Mouse (Mus musculus) stomach, embryonic 14.5 days (tissue): Measurements from ENCODE around the gene Ttc7b. TPM values are rescaled to one million over a fixed set of nuclear protein-coding genes. Genes with fewer than 3 reads are reported as not detected.

ENCODE experiments used
- ATAC-seq: fragments of 200-750 bp; cut with Nextera tagmentation; 2 replicates; pipeline ENCODE4 v1.8.0; 2017; ENCODE audit warnings: low read depth, moderate TSS enrichment; ENCODE audit not compliant: insufficient number of reproducible peaks, insufficient read depth, low FRiP score
- H3K27ac ChIP-seq: fragments of 300-500 bp; sonication (generic); 2 replicates; pipeline ENCODE4 v1.5.1; 2014; ENCODE audit warnings: mild to moderate bottlenecking, low read length, moderate library complexity, mixed read lengths
- H3K27me3 ChIP-seq: fragments of 300-500 bp; sonication (generic); 2 replicates; pipeline ENCODE4 v1.6.1; 2014; ENCODE audit warnings: low read length, control low read depth, mixed read lengths; ENCODE audit not compliant: control insufficient read depth, insufficient read depth
- H3K36me3 ChIP-seq: fragments of 300-500 bp; sonication (generic); 2 replicates; pipeline ENCODE4 v1.6.1; 2014; ENCODE audit warnings: mild to moderate bottlenecking, control low read depth, low read length, moderate library complexity, mixed read lengths; ENCODE audit not compliant: control insufficient read depth, insufficient read depth
- H3K4me1 ChIP-seq: fragments of 300-500 bp; sonication (generic); 2 replicates; pipeline ENCODE4 v1.6.1; 2014; ENCODE audit warnings: low read length, control low read depth, mixed read lengths; ENCODE audit not compliant: control insufficient read depth, insufficient read depth
- H3K4me2 ChIP-seq: fragments of 300-500 bp; sonication (generic); replicated peaks from 2 replicates; pipeline ENCODE4 v1.6.1; 2014; ENCODE audit warnings: low read depth, low read length, control low read depth
- H3K4me3 ChIP-seq: fragments of 300-500 bp; sonication (generic); 2 replicates; pipeline ENCODE4 v1.5.1; 2014; ENCODE audit warnings: low read depth, low read length, control low read depth
- H3K9ac ChIP-seq: fragments of 300-500 bp; sonication (generic); replicated peaks from 2 replicates; pipeline ENCODE4 v1.6.1; 2014; ENCODE audit warnings: low read depth, mild to moderate bottlenecking, control low read depth, low read length, moderate library complexity, mixed read lengths
- H3K9me3 ChIP-seq: fragments of 300-500 bp; sonication (generic); 2 replicates; pipeline ENCODE4 v1.6.1; 2016; ENCODE audit warnings: low read depth, low read length, control low read depth; ENCODE audit not compliant: control insufficient read depth
- WGBS: fragments of 180-500 bp; shearing (Covaris S2); extraction: QIAGEN DNeasy Blood & Tissue Kit; methylation state at CpG from one replicate; pipeline ENCODE4 v1.1.7; 2014; 5-methylcytosine and 5-hydroxymethylcytosine counted together
- polyA plus RNA-seq: library from polyadenylated mRNA; unstranded; fragments of >200 nt; fragmentation: Nextera tagmentation; extraction: Ambion mirVana; gene quantifications from 2 replicates; pipeline ENCODE4 v1.2.1, GENCODE M21; 2014

Gene Ttc7b
- polyA plus RNA-seq, 1 experiment from 2014 or later: 6.4 TPM

- 83% methylated on average over 6 of the region's 6 CpGs for WGBS
- no peak overlapping the region for H3K4me2 ChIP-seq
- no peak overlapping the region for H3K4me3 ChIP-seq
- H3K9me3 ChIP-seq: no peaks in the 10 kb centered on the region
- H3K27ac ChIP-seq: no peak overlapping the region
- H3K36me3 ChIP-seq: no peaks in the 10 kb centered on the region
- H3K27me3 ChIP-seq: no peaks in the 10 kb centered on the region
- H3K9ac ChIP-seq: no peak overlapping the region
- H3K4me1 ChIP-seq: no peaks in the 10 kb centered on the region
- no peak for ATAC-seq
Observed at GRCm38 (mm10) chr12:100447161-100447560, 73.5 kb downstream of the Ttc7b start.

GRCm38 (mm10) chr12:100445686-100446085, 74.9 kb downstream of the Ttc7b start:
- no peak overlapping the region for H3K9ac ChIP-seq
- H3K4me2 ChIP-seq: no peak overlapping the region
- no peaks in the 10 kb centered on the region for H3K36me3 ChIP-seq
- no peaks in the 10 kb centered on the region for H3K4me1 ChIP-seq
- H3K4me3 ChIP-seq: no peak overlapping the region
- H3K27ac ChIP-seq: no peak overlapping the region
- WGBS: 92% methylated on average over 7 of the region's 7 CpGs
- H3K9me3 ChIP-seq: no peaks in the 10 kb centered on the region
- no peak for ATAC-seq
- no peaks in the 10 kb centered on the region for H3K27me3 ChIP-seq

GRCm38 (mm10) chr12:100445271-100445670, 75.4 kb downstream of the Ttc7b start:
- WGBS: 73% methylated on average over 6 of the region's 6 CpGs
- no peaks in the 10 kb centered on the region for H3K4me1 ChIP-seq
- no peak overlapping the region for H3K4me3 ChIP-seq
- no peaks in the 10 kb centered on the region for H3K36me3 ChIP-seq
- H3K4me2 ChIP-seq: no peak overlapping the region
- H3K9me3 ChIP-seq: no peaks in the 10 kb centered on the region
- H3K27ac ChIP-seq: no peak overlapping the region
- no peak overlapping the region for H3K9ac ChIP-seq
- ATAC-seq: no peak
- no peaks in the 10 kb centered on the region for H3K27me3 ChIP-seq

- no peak overlapping the region for H3K4me2 ChIP-seq
- no peak overlapping the region for H3K9ac ChIP-seq
- H3K9me3 ChIP-seq: no peaks in the 10 kb centered on the region
- no peaks in the 10 kb centered on the region for H3K4me1 ChIP-seq
- H3K27me3 ChIP-seq: no peaks in the 10 kb centered on the region
- WGBS: 95% methylated on average over 3 of the region's 3 CpGs
- ATAC-seq: no peak
- H3K36me3 ChIP-seq: no peaks in the 10 kb centered on the region
- no peak overlapping the region for H3K27ac ChIP-seq
- no peak overlapping the region for H3K4me3 ChIP-seq
Observed at GRCm38 (mm10) chr12:100444671-100445165, 75.9 kb downstream of the Ttc7b start.

- Histone ChIP-seq H3K4me3 (no peak overlapping the region), H3K4me1 (no peaks in the 10 kb centered on the region), H3K4me2 (no peak overlapping the region), H3K27me3 (no peaks in the 10 kb centered on the region), H3K9ac (no peak overlapping the region), H3K27ac (no peak overlapping the region), H3K9me3 (no peaks in the 10 kb centered on the region), H3K36me3 (no peaks in the 10 kb centered on the region)
- no peak for ATAC-seq
- 81% methylated on average over 6 of the region's 6 CpGs for WGBS
Observed at GRCm38 (mm10) chr12:100443452-100443851, 77.2 kb downstream of the Ttc7b start.

- H3K36me3 ChIP-seq: no peaks in the 10 kb centered on the region
- no peak overlapping the region for H3K4me3 ChIP-seq
- no peaks in the 10 kb centered on the region for H3K9me3 ChIP-seq
- H3K27me3 ChIP-seq: no peaks in the 10 kb centered on the region
- no peak overlapping the region for H3K27ac ChIP-seq
- WGBS: 69% methylated on average over 4 of the region's 4 CpGs
- no peak overlapping the region for H3K9ac ChIP-seq
- no peaks in the 10 kb centered on the region for H3K4me1 ChIP-seq
- no peak for ATAC-seq
- H3K4me2 ChIP-seq: no peak overlapping the region
Observed at GRCm38 (mm10) chr12:100441609-100442008, 79.0 kb downstream of the Ttc7b start.

GRCm38 (mm10) chr12:100439883-100440282, 80.7 kb downstream of the Ttc7b start:
- ATAC-seq: no peak
- H3K27ac ChIP-seq: no peak overlapping the region

GRCm38 (mm10) chr12:100439145-100439755, 81.4 kb downstream of the Ttc7b start:
- no peak overlapping the region for H3K9ac ChIP-seq
- H3K4me2 ChIP-seq: no peak overlapping the region
- H3K36me3 ChIP-seq: no peaks in the 10 kb centered on the region
- no peak overlapping the region for H3K27ac ChIP-seq
- no peaks in the 10 kb centered on the region for H3K9me3 ChIP-seq
- H3K4me3 ChIP-seq: no peak overlapping the region
- H3K27me3 ChIP-seq: no peaks in the 10 kb centered on the region
- ATAC-seq: no peak
- 63% methylated on average over 4 of the region's 4 CpGs for WGBS
- no peaks in the 10 kb centered on the region for H3K4me1 ChIP-seq

More at GRCm38 (mm10) chr12:100439883-100440282, 80.7 kb downstream of the Ttc7b start:
- 68% methylated on average over 3 of the region's 3 CpGs for WGBS
- Histone ChIP-seq H3K9ac (no peak overlapping the region), H3K4me3 (no peak overlapping the region), H3K27me3 (no peaks in the 10 kb centered on the region), H3K4me1 (no peaks in the 10 kb centered on the region), H3K36me3 (no peaks in the 10 kb centered on the region), H3K9me3 (no peaks in the 10 kb centered on the region), H3K4me2 (no peak overlapping the region)

GRCm38 (mm10) chr12:100438509-100438908, 82.1 kb downstream of the Ttc7b start:
- Histone ChIP-seq H3K27ac (no peak overlapping the region), H3K4me3 (no peak overlapping the region), H3K9me3 (no peaks in the 10 kb centered on the region), H3K4me1 (no peaks in the 10 kb centered on the region), H3K4me2 (no peak overlapping the region), H3K27me3 (no peaks in the 10 kb centered on the region), H3K36me3 (no peaks in the 10 kb centered on the region), H3K9ac (no peak overlapping the region)
- WGBS: 84% methylated on average over 7 of the region's 7 CpGs
- ATAC-seq: no peak
